24 mouse cellular contexts compared by ENCODE assay signal in genomic region chr10:121986997-121987396, GRCm38 (mm10).
"Had no signal": no experiment of that assay in that cellular context is flagged by ENCODE, and none has a peak within 500 bp of the region (broad histone marks: within the 10 kb centered on the region; RNA-seq: fewer than 3 reads in every experiment).

No protein-coding gene starts in this region.

- H3K27me3 ChIP-seq: heart, embryonic 13.5 days; heart, embryonic 15.5 days; hindbrain, embryonic 13.5 days; hindbrain, embryonic 15.5 days; intestine, embryonic 15.5 days; limb, embryonic 12.5 days had no signal

- ATAC-seq: inflammation-experienced regulatory T-cells, adult 6 months; intestine, embryonic 15.5 days; intestine, postnatal 0 days had no signal

- H3K4me2 ChIP-seq: heart, embryonic 11.5 days; heart, embryonic 13.5 days; heart, embryonic 15.5 days; hindbrain, embryonic 13.5 days; hindbrain, embryonic 15.5 days; intestine, embryonic 15.5 days; limb, embryonic 12.5 days had no signal

- H3K9ac ChIP-seq: heart, embryonic 13.5 days; heart, embryonic 15.5 days; hindbrain, embryonic 13.5 days; hindbrain, embryonic 15.5 days; intestine, embryonic 15.5 days; limb, embryonic 12.5 days had no signal

- H3K36me3 ChIP-seq: heart, embryonic 13.5 days; heart, embryonic 15.5 days; hindbrain, embryonic 15.5 days; intestine, embryonic 15.5 days; limb, embryonic 10.5 days; limb, embryonic 12.5 days had no signal

- H3K4me3 ChIP-seq: heart, adult 2 months; heart, embryonic 13.5 days; heart, embryonic 15.5 days; hindbrain, embryonic 13.5 days; hindbrain, embryonic 15.5 days; intestine, embryonic 15.5 days; layer of hippocampus, adult 2 months; left cerebral cortex, adult 2 months; limb, embryonic 10.5 days; limb, embryonic 12.5 days had no signal

- DNase-seq: gastrocnemius, postnatal 14 days; gastrocnemius, postnatal 36 days; heart, adult 11 months; heart, adult 2 months; heart, postnatal 14 days; heart, postnatal 36 days; kidney, adult 18-20 months; kidney, adult 8-10 months; kidney, postnatal 10 days; kidney, postnatal 25 days; kidney, postnatal 4 days; liver had no signal

- H3K27ac ChIP-seq: heart, adult 2 months; heart, embryonic 13.5 days; heart, embryonic 15.5 days; hindbrain, embryonic 13.5 days; hindbrain, embryonic 15.5 days; intestine, embryonic 15.5 days; layer of hippocampus, adult 2 months; left cerebral cortex, adult 2 months; limb, embryonic 10.5 days; limb, embryonic 12.5 days had no signal

- H3K9me3 ChIP-seq: heart, embryonic 15.5 days; hindbrain, embryonic 13.5 days; hindbrain, embryonic 15.5 days; intestine, embryonic 15.5 days; limb, embryonic 10.5 days; limb, embryonic 12.5 days had no signal
